Mouse (Mus musculus) effector memory CD4-positive, alpha-beta T cell, adult 5 months (primary cell): ENCODE data around the gene Gm17026. TPM values are rescaled to one million over a fixed set of nuclear protein-coding genes. Genes with fewer than 3 reads are reported as not detected.

ENCODE experiments used
- polyA plus RNA-seq: library from polyadenylated mRNA; unstranded; fragments of 100-300 nt; shearing (Covaris generic); gene quantifications from one replicate; pipeline ENCODE4 v1.2.1, GENCODE M21; 2017

The Gm17026 gene
- not detected for polyA plus RNA-seq

DNA sequence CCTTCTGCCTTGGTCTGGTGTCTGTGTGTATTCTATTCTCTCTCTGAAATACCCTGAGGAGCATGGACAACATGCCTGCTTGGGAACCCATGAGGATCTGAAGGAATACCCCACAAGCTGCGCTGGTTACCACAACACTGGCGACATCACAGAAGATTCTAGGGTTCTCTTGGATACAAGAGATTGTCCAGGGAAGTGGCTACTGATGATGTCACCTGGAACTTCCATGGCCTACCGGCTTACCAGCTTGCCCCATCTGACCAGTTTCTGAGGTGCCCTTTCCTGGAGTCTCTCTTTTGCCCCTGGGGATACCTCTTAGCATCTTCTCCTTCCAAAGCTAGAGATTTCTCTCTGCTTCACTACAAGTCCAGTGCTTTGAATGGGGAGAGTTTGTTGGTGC is at the start of gene Gm17026:
Gene Gm17026 (minus strand): TSS at position 101 of the 400 bp plus-strand sequence.

DNA sequence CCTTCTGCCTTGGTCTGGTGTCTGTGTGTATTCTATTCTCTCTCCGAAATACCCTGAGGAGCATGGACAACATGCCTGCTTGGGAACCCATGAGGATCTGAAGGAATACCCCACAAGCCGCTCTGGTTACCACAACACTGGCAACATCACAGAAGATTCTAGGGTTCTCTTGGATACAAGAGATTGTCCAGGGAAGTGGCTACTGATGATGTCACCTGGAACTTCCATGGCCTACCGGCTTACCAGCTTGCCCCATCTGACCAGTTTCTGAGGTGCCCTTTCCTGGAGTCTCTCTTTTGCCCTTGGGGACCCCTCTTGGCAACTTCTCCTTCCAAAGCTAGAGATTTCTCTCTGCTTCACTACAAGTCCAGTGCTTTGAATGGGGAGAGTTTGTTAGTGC is 37.4 kb upstream of the Gm17026 start, which contains the start of gene Gm9611:
Gene Gm9611 (minus strand): TSS at position 101 of the 400 bp plus-strand sequence.

Other genes starting within 250 kb of the Gm17026 start
- not detected for gene Gm7951, start 142.7 kb downstream of the Gm17026 start, polyA plus RNA-seq
- not detected for gene Gm17027, start 97.4 kb downstream of the Gm17026 start, polyA plus RNA-seq
- not detected for gene Gm3573, start 69.3 kb downstream of the Gm17026 start, polyA plus RNA-seq
- gene Gm9611, start 37.3 kb upstream of the Gm17026 start, polyA plus RNA-seq = not detected
- not detected for gene Gm7995, start 50.2 kb upstream of the Gm17026 start, polyA plus RNA-seq
- gene Gm8005, start 179.6 kb upstream of the Gm17026 start, polyA plus RNA-seq = not detected
- not detected for gene Gm8011, start 203.8 kb upstream of the Gm17026 start, polyA plus RNA-seq
- not detected for gene Gm8020, start 242.3 kb upstream of the Gm17026 start, polyA plus RNA-seq